In genomic region chr10:115012316-115012715, GRCm38 (mm10) we compare ENCODE assay signal across 19 mouse cellular contexts.
DNase-seq lines count a peak whose midpoint lies in the region; ATAC-seq and TF ChIP-seq lines count a peak whose summit lies in the region.
"Had no signal": no experiment of that assay in that cellular context is flagged by ENCODE, and none has a peak within 500 bp of the region (broad histone marks: within the 10 kb centered on the region; RNA-seq: fewer than 3 reads in every experiment).

No protein-coding gene starts in this region.

- TF ChIP-seq CTCF in layer of hippocampus, adult 2 months (conservative IDR thresholded peaks at IDR 0.05), result no peak
- TF ChIP-seq CTCF in brain, embryonic 14.5 days (IDR thresholded peaks at IDR 0.05; ENCODE audit: borderline replicate concordance, extremely low read depth, insufficient read depth, insufficient read length), result no peak
- no peak for TF ChIP-seq CTCF in forebrain, postnatal 0 days (IDR thresholded peaks at IDR 0.05; ENCODE audit: low read depth)

- WGBS in forebrain, embryonic 14.5 days, result 13% methylated on average over 7 of the region's 7 CpGs
- WGBS in forebrain, embryonic 12.5 days, result 30% methylated on average over 7 of the region's 7 CpGs
- 16% methylated on average over 7 of the region's 7 CpGs for WGBS in forebrain, postnatal 0 days

- no peak; the same call in 1 of the 2 replicates for ATAC-seq in forebrain, embryonic 14.5 days
- no peak for ATAC-seq in forebrain, embryonic 12.5 days (ENCODE audit: low FRiP score)
- ATAC-seq in forebrain, postnatal 0 days, result peak; percentile 40; the same call in 1 of the 2 replicates
- ATAC-seq: activated CD4-positive, CD25-positive, alpha-beta regulatory T cell, adult 4 months; intestine, embryonic 16.5 days; Patski had no signal

- H3K4me2 ChIP-seq in forebrain, embryonic 14.5 days (ENCODE audit: low read length), result no peak overlapping the region
- H3K4me2 ChIP-seq in forebrain, embryonic 12.5 days, result no peak overlapping the region
- H3K4me2 ChIP-seq in forebrain, postnatal 0 days (ENCODE audit: low read depth), result no peak overlapping the region
- H3K4me2 ChIP-seq: embryonic facial prominence, embryonic 15.5 days; heart, embryonic 13.5 days; hindbrain, embryonic 13.5 days had no signal

- H3K9ac ChIP-seq in forebrain, embryonic 14.5 days (ENCODE audit: low read length), result no peak overlapping the region
- H3K9ac ChIP-seq in forebrain, embryonic 12.5 days, result no peak overlapping the region
- no peak overlapping the region for H3K9ac ChIP-seq in forebrain, postnatal 0 days
- H3K9ac ChIP-seq: embryonic facial prominence, embryonic 15.5 days; heart, embryonic 13.5 days; hindbrain, embryonic 13.5 days had no signal

- peaks cover 12% of the 10 kb centered on the region; the same call in 1 of the 2 replicates for H3K4me1 ChIP-seq in forebrain, embryonic 14.5 days (ENCODE audit: control insufficient read depth, insufficient read depth, low read length)
- H3K4me1 ChIP-seq in forebrain, embryonic 12.5 days, result peaks cover 14% of the 10 kb centered on the region
- peaks cover 9% of the 10 kb centered on the region; the same call in 1 of the 2 replicates for H3K4me1 ChIP-seq in forebrain, postnatal 0 days (ENCODE audit: insufficient read depth)
- H3K4me1 ChIP-seq: heart, embryonic 13.5 days had no signal

- H3K27ac ChIP-seq in forebrain, embryonic 14.5 days (ENCODE audit: low read depth, low read length), result peak overlapping the region; percentile 5; the same call in 1 of the 2 replicates
- H3K27ac ChIP-seq in forebrain, embryonic 12.5 days, result no peak overlapping the region
- H3K27ac ChIP-seq in layer of hippocampus, adult 2 months, result peak overlapping the region; percentile 72; the same call in 1 of the 2 replicates
- 0 out of 2 replicates have a peak overlapping the region, but pooled peaks have one; percentile 41 for H3K27ac ChIP-seq in forebrain, postnatal 0 days (ENCODE audit: low read depth, low read length)
- H3K27ac ChIP-seq: embryonic facial prominence, embryonic 15.5 days; gastrocnemius, adult 2 months; heart, embryonic 13.5 days; hindbrain, embryonic 13.5 days had no signal

- no peaks in the 10 kb centered on the region for H3K27me3 ChIP-seq in forebrain, embryonic 14.5 days (replicated peaks; ENCODE audit: control insufficient read depth, insufficient read depth, low read length)
- H3K27me3 ChIP-seq in forebrain, embryonic 12.5 days, result no peaks in the 10 kb centered on the region
- no peaks in the 10 kb centered on the region for H3K27me3 ChIP-seq in forebrain, postnatal 0 days (ENCODE audit: insufficient read depth, low read length)
- H3K27me3 ChIP-seq: CH12.LX; embryonic facial prominence, embryonic 15.5 days; heart, embryonic 13.5 days; hindbrain, embryonic 13.5 days had no signal

- H3K9me3 ChIP-seq in forebrain, embryonic 14.5 days (replicated peaks; ENCODE audit: control insufficient read depth, low read length), result no peaks in the 10 kb centered on the region
- no peaks in the 10 kb centered on the region for H3K9me3 ChIP-seq in forebrain, embryonic 12.5 days
- H3K9me3 ChIP-seq in forebrain, postnatal 0 days (ENCODE audit: low read length), result no peaks in the 10 kb centered on the region
- H3K9me3 ChIP-seq: embryonic facial prominence, embryonic 15.5 days; heart, embryonic 13.5 days; hindbrain, embryonic 13.5 days had no signal

- no peaks in the 10 kb centered on the region for H3K36me3 ChIP-seq in forebrain, embryonic 14.5 days (ENCODE audit: control insufficient read depth, insufficient read depth, low read length)
- no peaks in the 10 kb centered on the region for H3K36me3 ChIP-seq in forebrain, embryonic 12.5 days (replicated peaks)
- no peaks in the 10 kb centered on the region for H3K36me3 ChIP-seq in forebrain, postnatal 0 days (ENCODE audit: insufficient read depth)
- H3K36me3 ChIP-seq: embryonic facial prominence, embryonic 15.5 days; heart, embryonic 13.5 days; hindbrain, embryonic 13.5 days had no signal

- TF ChIP-seq POLR2A in brain, embryonic 14.5 days (IDR thresholded peaks at IDR 0.05; ENCODE audit: borderline replicate concordance, extremely low read depth, insufficient read depth, insufficient read length, poor library complexity, severe bottlenecking), result no peak

- DNase-seq in forebrain, embryonic 14.5 days (ENCODE audit: low spot score), result peak; percentile 55
- no peak for DNase-seq in layer of hippocampus, adult 2 months (ENCODE audit: low spot score in 2 of 2)
- DNase-seq in layer of hippocampus, postnatal 14 days (ENCODE audit: low spot score in 2 of 2), result no peak
- peak; percentile 60 for DNase-seq in brain, embryonic 14.5 days (ENCODE audit: low read depth)
- peak; percentile 27 for DNase-seq in forebrain, postnatal 0 days
- DNase-seq: adrenal gland, postnatal 14 days; embryo, embryonic 11 days; gastrocnemius, adult 2 months; gastrocnemius, postnatal 25 days; heart, postnatal 36 days had no signal

- H3K4me3 ChIP-seq in forebrain, embryonic 14.5 days (ENCODE audit: low read depth, low read length), result no peak overlapping the region
- no peak overlapping the region for H3K4me3 ChIP-seq in forebrain, embryonic 12.5 days (replicated peaks)
- H3K4me3 ChIP-seq in layer of hippocampus, adult 2 months, result no peak overlapping the region
- no peak overlapping the region for H3K4me3 ChIP-seq in forebrain, postnatal 0 days (ENCODE audit: low read depth, low read length)
- H3K4me3 ChIP-seq: embryonic facial prominence, embryonic 15.5 days; erythroblast, embryonic 14.5 days; gastrocnemius, adult 2 months; heart, embryonic 13.5 days; hindbrain, embryonic 13.5 days had no signal

Comparison
In these comparisons a context has a peak if more than half of its experiments do, and no peak if none do; other contexts are left out.
1. DNase-seq: peak in forebrain, embryonic 14.5 days (single experiment), brain, embryonic 14.5 days (single experiment) and forebrain, postnatal 0 days (single experiment); none in layer of hippocampus, adult 2 months (0 of 2) and layer of hippocampus, postnatal 14 days (0 of 2).